Mouse (Mus musculus) hindbrain, embryonic 11.5 days (tissue): ENCODE measurements around the gene Pigo. TPM values are rescaled to one million over a fixed set of nuclear protein-coding genes. Genes with fewer than 3 reads are reported as not detected.
A peak's percentile ranks its signal among the peaks of the same experiment; 100 is the strongest.

Experiments used
- ATAC-seq: fragments of 200-750 bp; cut with Nextera tagmentation; 2 replicates; pipeline ENCODE4 v1.8.0; 2017; ENCODE audit warnings: mild to moderate bottlenecking, moderate TSS enrichment, moderate library complexity; ENCODE audit not compliant: low FRiP score
- DNase-seq: peaks from one replicate; pipeline ENCODE4 v3.0.0-alpha.2; 2015; ENCODE audit warnings: low spot score
- H3K27ac ChIP-seq: fragments of 300-500 bp; sonication (generic); 2 replicates; pipeline ENCODE4 v1.5.1; 2014; ENCODE audit warnings: mild to moderate bottlenecking, low read depth, low read length
- H3K27me3 ChIP-seq: fragments of 300-500 bp; sonication (generic); 2 replicates; pipeline ENCODE4 v1.6.1; 2014; ENCODE audit warnings: mild to moderate bottlenecking, low read length, moderate library complexity, mixed read lengths; ENCODE audit not compliant: control insufficient read depth, insufficient read depth
- H3K36me3 ChIP-seq: fragments of 300-500 bp; sonication (generic); 2 replicates; pipeline ENCODE4 v1.6.1; 2014; ENCODE audit warnings: mild to moderate bottlenecking, low read length, moderate library complexity, mixed read lengths; ENCODE audit not compliant: control insufficient read depth, insufficient read depth
- H3K4me1 ChIP-seq: fragments of 300-500 bp; sonication (generic); replicated peaks from 2 replicates; pipeline ENCODE4 v1.6.1; 2014; ENCODE audit warnings: low read length, mixed read lengths; ENCODE audit not compliant: control insufficient read depth, insufficient read depth
- H3K4me2 ChIP-seq: fragments of 300-500 bp; sonication (generic); replicated peaks from 2 replicates; pipeline ENCODE4 v1.6.1; 2014; ENCODE audit warnings: mild to moderate bottlenecking, low read depth, low read length
- H3K4me3 ChIP-seq: fragments of 300-500 bp; sonication (generic); 2 replicates; pipeline ENCODE4 v1.5.1; 2014; ENCODE audit warnings: low read depth, low read length
- H3K9ac ChIP-seq: fragments of 300-500 bp; sonication (generic); 2 replicates; pipeline ENCODE4 v1.6.1; 2014; ENCODE audit warnings: low read depth, low read length
- H3K9me3 ChIP-seq: fragments of 300-500 bp; sonication (generic); 2 replicates; pipeline ENCODE4 v1.6.1; 2016; ENCODE audit warnings: low read length; ENCODE audit not compliant: control insufficient read depth
- WGBS: fragments of 180-500 bp; shearing (Covaris S2); extraction: QIAGEN DNeasy Blood & Tissue Kit; methylation state at CpG from one replicate; pipeline ENCODE4 v1.1.7; 2014; 5-methylcytosine and 5-hydroxymethylcytosine counted together
- polyA plus RNA-seq: library from polyadenylated mRNA; unstranded; fragments of >200 nt; fragmentation: Nextera tagmentation; extraction: Ambion mirVana; gene quantifications from 2 replicates; pipeline ENCODE4 v1.2.1, GENCODE M21; 2014

The Pigo gene
- polyA plus RNA-seq, 1 experiment from 2014 or later: 16.0 TPM

DNA sequence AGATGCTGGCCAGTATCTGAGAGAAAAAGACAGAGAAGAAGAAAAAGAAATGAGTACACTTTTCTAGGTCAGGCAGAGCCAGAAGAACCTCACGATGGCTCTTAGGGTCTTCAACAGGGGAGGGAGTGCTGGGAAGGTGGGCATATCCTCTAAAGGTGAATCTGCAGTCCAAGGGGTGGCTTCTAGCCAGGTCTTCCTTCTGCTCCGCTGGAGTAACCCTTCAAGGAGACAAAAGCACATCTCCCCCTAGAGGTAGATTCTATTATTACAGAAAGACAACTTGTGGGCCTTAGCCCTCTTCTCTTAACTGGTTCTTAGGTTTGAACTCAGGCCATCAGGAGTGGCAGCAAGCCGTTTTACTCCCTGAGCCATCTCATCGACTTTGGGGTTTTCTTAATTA, 27.0 kb upstream of the Pigo start:
- H3K36me3 ChIP-seq: no peaks in the 10 kb centered on the region
- no peaks in the 10 kb centered on the region for H3K4me1 ChIP-seq
- H3K27me3 ChIP-seq: no peaks in the 10 kb centered on the region
- ATAC-seq (no peak), DNase-seq (peak; percentile 62)
- H3K9ac ChIP-seq: no peak overlapping the region
- 10% methylated on average over 4 of the region's 4 CpGs for WGBS
- H3K9me3 ChIP-seq: no peaks in the 10 kb centered on the region
- H3K4me2 ChIP-seq: no peak overlapping the region
- H3K27ac ChIP-seq: no peak overlapping the region
- H3K4me3 ChIP-seq: no peak overlapping the region

DNA sequence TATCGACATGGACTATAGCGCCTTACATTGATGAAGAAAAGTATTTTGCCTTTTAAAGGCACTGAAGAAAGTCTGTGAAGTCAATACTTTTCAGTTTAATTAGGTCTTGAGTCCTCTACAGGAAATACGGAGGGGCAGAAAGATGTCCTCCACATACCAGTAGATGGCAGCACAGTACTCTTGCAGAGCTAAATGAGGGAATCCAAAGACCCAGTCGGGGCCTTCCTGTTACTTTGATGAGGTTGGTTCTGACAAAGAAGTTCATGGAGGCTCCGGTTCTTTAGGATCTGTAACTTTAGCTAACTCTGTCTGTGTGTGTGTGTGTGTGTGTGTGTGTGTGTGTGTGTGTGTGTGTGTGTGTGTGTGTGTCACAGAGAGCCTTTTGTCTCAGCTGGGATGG, 21.6 kb upstream of the Pigo start:
- Histone ChIP-seq H3K4me1 (0 out of 2 replicates have a peak, but pooled peaks cover 2% of the 10 kb centered on the region), H3K9ac (no peak overlapping the region), H3K27me3 (no peaks in the 10 kb centered on the region), H3K4me3 (no peak overlapping the region), H3K9me3 (no peaks in the 10 kb centered on the region), H3K36me3 (no peaks in the 10 kb centered on the region), H3K4me2 (no peak overlapping the region), H3K27ac (no peak overlapping the region)
- WGBS: 9% methylated on average over 5 of the region's 5 CpGs
- DNase-seq (peak; percentile 83), ATAC-seq (no peak)

DNA sequence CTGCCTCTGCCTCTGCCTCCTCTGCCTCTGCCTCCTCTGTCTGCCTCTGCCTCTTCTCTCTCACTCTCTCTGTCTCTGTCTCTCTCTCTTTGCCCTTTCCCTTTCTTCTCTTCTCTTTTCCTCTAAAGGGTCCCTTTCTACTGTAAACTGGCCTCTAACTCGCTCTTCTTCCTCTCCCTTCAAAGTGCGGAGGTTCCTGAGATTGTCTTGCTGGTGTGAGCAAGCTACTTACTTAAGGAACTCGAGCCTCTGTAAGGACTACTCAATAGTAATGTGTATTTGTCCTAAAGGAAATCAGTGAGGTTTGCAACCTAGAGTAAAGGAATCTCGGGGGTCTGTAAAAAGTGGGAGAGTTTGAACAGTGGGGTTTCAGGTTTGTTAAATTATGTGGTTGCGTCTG, 21.0 kb upstream of the Pigo start:
- Histone ChIP-seq H3K27me3 (no peaks in the 10 kb centered on the region), H3K9me3 (no peaks in the 10 kb centered on the region), H3K27ac (no peak overlapping the region), H3K4me1 (0 out of 2 replicates have a peak, but pooled peaks cover 2% of the 10 kb centered on the region), H3K9ac (no peak overlapping the region), H3K4me3 (no peak overlapping the region), H3K4me2 (no peak overlapping the region), H3K36me3 (no peaks in the 10 kb centered on the region)
- 60% methylated on average over 5 of the region's 5 CpGs for WGBS
- DNase-seq (no peak), ATAC-seq (no peak)

DNA sequence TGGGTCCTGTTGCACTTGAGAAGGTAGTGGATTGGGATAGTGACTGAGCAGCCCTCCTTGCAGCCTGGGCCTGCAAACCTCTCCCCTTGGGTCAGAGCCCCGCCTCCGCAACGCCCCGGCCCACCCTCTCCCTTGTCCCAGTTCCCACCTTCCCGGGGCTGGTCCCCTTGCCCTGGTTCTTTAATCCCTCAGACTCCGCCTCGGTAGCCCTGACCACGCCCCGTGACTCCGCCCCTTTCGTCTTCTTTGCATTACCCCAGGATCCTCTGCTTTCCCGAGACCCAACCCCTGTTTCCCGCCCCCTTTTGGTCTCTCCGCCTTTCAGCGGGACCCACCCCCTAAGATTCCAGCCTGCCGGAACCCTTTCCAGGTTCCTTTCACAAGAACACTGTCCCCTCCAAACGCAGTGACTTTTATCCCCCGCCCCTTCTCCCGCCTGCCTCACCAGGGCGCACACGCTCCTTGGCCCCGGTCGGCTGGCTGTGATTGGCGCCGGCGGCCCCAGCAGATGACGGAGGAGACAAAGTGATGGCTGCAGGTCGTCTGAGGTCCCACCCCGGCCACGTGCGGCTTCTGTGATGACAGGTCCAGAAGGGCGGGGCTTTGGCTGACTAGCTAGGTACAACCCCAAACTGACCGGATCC, 20.2 kb upstream of the Pigo start, which contains the start of gene Fam214b:
Gene Fam214b, minus strand, starts transcription at position 562 of the 644 bp plus-strand sequence.
- peak within 1 kb of the TSS; percentile 87 for H3K27ac ChIP-seq
- H3K4me2 ChIP-seq: peak within 1 kb of the TSS; percentile 45
- WGBS: under 1% methylated on average over 33 of the region's 33 CpGs
- H3K4me3 ChIP-seq: peak within 1 kb of the TSS; percentile 49
- DNase-seq (peak; percentile 99), ATAC-seq (peak; percentile 87)
- H3K9ac ChIP-seq: peak within 1 kb of the TSS; percentile 49
- H3K4me1 ChIP-seq: 0 out of 2 replicates have a peak, but pooled peaks cover 2% of the 10 kb centered on the region
- H3K27me3 ChIP-seq: no peaks in the 10 kb centered on the region
- no peaks in the 10 kb centered on the region for H3K9me3 ChIP-seq
- H3K36me3 ChIP-seq: no peaks in the 10 kb centered on the region

DNA sequence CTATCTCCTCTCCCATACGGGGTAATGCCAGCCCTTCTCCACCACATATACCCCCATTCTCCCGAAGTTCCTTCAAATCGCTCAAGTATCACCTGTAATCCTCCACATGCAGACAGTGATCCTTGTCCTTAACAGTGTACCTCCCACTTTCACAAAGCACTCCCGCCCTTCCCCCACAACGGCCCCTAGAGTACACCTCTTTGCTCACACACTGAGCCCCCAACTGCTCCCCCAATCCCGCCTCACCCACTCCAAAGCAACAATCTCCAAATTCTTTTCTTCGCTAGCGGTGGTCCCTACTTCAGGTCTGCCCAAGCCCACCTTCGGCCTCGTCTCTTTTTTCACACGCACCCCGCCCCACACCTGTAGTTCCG, 19.7 kb upstream of the Pigo start:
- Histone ChIP-seq H3K27me3 (no peaks in the 10 kb centered on the region), H3K9ac (peak overlapping the region; percentile 49), H3K36me3 (no peaks in the 10 kb centered on the region), H3K27ac (peak overlapping the region; percentile 87), H3K4me3 (peak overlapping the region; percentile 49), H3K4me1 (0 out of 2 replicates have a peak, but pooled peaks cover 2% of the 10 kb centered on the region), H3K9me3 (no peaks in the 10 kb centered on the region), H3K4me2 (peak overlapping the region; percentile 45)
- DNase-seq: no peak
- WGBS: 4% methylated on average over 13 of the region's 13 CpGs
- ATAC-seq: peak; percentile 17; the same call in 1 of the 2 replicates

DNA sequence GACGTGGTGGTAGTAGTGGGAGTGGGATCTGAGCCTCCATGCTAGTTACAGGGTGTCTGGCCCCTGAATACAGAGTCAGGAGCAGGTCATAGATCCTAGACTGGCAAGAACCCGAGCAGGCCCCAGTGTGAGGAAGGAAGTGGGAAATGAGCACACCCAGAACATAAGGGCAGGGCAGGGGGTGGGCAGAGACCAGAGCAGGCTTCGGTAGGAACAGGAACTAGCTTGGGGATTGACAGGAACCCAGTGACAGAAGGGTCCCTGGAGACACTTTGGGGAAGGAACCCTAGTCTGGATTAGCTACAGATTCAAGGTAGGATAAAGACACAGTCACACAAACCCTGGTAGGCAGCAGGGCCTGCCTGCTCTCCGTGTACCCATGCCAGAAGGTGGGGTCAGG, 19.1 kb upstream of the Pigo start:
- Histone ChIP-seq H3K27ac (peak overlapping the region; percentile 87), H3K4me2 (peak overlapping the region; percentile 45), H3K27me3 (no peaks in the 10 kb centered on the region), H3K4me3 (peak overlapping the region; percentile 49), H3K4me1 (0 out of 2 replicates have a peak, but pooled peaks cover 2% of the 10 kb centered on the region), H3K36me3 (no peaks in the 10 kb centered on the region), H3K9ac (peak overlapping the region; percentile 49), H3K9me3 (no peaks in the 10 kb centered on the region)
- ATAC-seq (no peak), DNase-seq (peak; percentile 41)
- 12% methylated on average over 4 of the region's 4 CpGs for WGBS

DNA sequence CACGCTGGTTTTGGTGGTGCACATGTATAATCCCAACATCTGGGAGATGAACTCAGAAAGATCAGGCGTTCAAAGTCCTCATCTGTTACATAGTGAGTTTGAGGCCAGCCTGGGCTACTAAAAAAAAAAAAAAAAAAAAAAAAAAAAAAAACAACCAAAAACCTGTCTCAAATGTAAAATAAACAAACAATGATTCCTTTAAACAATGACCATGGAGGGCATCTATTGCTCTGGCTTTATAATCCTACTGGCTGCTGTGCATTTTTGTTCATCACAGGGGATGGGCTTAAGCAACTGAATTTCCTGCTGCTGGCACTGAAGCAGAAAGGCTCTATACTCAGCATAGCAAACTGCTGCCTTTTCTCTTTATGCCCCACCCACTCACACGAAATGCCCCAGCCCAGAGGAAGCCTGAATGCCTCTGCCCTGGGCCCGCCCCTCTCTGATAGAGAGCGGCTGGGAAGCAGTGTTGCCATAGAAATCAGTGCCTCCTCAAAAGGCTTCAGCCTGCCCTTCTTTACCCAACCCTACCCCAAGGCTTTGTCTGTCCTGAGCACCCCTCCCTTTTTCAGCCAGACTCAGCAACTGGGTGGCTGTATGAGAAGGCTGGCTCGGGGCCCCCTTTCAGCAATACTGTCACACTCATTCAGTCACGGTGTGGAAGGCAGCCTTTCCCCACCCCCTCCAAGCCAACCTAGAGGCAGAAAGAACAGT, 18.2 kb upstream of the Pigo start:
- DNase-seq (peak; percentile 87), ATAC-seq (peak; percentile 77)
- Histone ChIP-seq H3K4me2 (peak overlapping the region; percentile 45), H3K4me1 (peaks cover 5% of the 10 kb centered on the region; the same call in 1 of the 2 replicates), H3K4me3 (peak overlapping the region; percentile 49), H3K9me3 (no peaks in the 10 kb centered on the region), H3K27me3 (no peaks in the 10 kb centered on the region), H3K27ac (peak overlapping the region; percentile 87), H3K9ac (peak overlapping the region; percentile 49; the same call in 1 of the 2 replicates), H3K36me3 (no peaks in the 10 kb centered on the region)
- WGBS: 13% methylated on average over 7 of the region's 7 CpGs

DNA sequence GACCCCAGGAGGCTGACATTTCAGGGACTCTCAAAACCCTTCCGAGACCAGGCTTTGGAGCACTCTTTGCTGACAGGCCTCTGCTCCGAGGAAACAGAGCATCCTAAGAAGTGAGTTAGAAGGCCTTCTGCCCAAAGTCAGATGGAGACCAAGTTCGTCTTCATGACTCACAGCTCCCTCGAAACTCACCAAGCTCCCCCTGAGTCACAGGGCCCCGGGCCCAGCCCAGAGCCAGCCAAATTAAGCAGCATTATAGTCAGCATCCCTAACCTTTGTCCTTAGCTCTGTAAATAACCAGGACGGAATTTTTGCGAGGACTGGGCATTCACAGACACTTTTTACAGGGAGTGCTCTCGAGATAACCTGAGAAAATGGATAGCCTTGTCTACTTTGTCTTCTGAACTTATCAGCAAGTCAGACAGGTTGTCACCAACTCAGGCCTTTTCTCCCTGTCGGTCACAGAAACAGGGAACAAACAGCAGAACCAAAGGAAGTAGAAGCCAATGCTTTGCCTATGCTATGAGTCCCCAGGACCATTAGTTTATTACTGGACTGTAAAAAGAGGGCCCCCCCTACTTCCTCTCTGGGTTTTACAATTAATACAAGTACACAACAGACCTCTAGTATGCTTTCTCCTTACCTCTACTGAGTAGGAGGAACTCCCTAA, 15.4 kb upstream of the Pigo start:
- ATAC-seq: no peak
- no peak for DNase-seq
- H3K36me3 ChIP-seq: peaks cover 7% of the 10 kb centered on the region
- WGBS: 69% methylated on average over 9 of the region's 9 CpGs
- H3K9me3 ChIP-seq: no peaks in the 10 kb centered on the region
- 0 out of 2 replicates have a peak overlapping the region, but pooled peaks have one; percentile 37 for H3K27ac ChIP-seq
- H3K9ac ChIP-seq: no peak overlapping the region
- peaks cover 5% of the 10 kb centered on the region; the same call in 1 of the 2 replicates for H3K4me1 ChIP-seq
- no peak overlapping the region for H3K4me2 ChIP-seq
- no peaks in the 10 kb centered on the region for H3K27me3 ChIP-seq
- no peak overlapping the region for H3K4me3 ChIP-seq
